Mouse (Mus musculus): Measurements from ENCODE around the gene Stat5b.

DNA sequence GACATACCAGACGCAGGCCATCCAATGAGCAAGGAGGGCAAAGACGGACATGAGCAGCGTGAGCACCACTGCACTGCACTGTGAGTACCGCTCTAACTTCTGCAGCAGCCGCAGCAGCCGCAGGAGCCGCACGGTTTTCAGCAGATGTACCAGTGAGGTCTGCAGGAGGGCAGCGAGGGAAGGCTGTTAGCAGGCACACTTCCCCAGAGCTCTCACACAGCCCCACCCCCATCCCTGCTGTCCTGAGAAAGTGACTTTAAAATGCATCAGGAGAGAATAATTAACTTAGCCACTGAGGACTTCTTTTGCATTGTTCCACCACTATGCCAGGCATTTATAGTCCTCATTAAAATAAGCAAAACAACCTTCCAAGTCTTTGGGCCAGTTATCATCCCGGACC lies 98.2 kb downstream of the Stat5b start:
- TF ChIP-seq CTCF (IDR thresholded peaks at IDR 0.05; ENCODE audit: control insufficient read depth, insufficient read depth, low read length) (no peak), POLR2A (IDR thresholded peaks at IDR 0.05; ENCODE audit: borderline replicate concordance, control insufficient read depth, low read depth, low read length) (no peak)
